Mouse (Mus musculus) NIH3T3 (cell line): ENCODE measurements around the gene Gpr141.
"Not testable (repeated sequence)": the region's sequence is repeated elsewhere in the genome, so short reads cannot be mapped to it uniquely, and the experiment has no call there.

Experiments used
- DNase-seq: peaks from one replicate; pipeline ENCODE4 v3.0.0-alpha.2; 2012; ENCODE audit warnings: low read depth

The Gpr141 gene

DNA sequence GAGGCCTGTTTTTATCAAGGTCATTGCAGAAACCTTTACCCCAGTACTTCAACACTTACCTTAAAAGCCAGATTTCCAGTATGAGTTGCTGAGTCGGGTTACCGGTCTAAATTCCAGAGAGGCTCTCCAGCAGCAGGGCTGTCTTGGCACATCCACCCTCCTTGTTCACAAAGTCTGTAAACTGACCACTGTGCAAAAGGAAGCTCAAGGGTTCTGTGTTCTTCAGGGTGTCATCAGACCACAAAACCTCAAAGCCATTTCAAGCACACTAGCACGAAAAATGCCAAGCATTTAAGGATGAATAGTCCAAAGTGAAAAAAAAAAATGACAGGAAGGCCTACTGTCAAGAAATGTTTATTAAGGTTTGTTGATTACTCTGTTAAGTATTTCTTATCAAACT is at the start of gene Gpr141:
Gpr141 (minus strand) TSS at position 187 of the 400 bp plus-strand sequence.
- no peak for DNase-seq

DNA sequence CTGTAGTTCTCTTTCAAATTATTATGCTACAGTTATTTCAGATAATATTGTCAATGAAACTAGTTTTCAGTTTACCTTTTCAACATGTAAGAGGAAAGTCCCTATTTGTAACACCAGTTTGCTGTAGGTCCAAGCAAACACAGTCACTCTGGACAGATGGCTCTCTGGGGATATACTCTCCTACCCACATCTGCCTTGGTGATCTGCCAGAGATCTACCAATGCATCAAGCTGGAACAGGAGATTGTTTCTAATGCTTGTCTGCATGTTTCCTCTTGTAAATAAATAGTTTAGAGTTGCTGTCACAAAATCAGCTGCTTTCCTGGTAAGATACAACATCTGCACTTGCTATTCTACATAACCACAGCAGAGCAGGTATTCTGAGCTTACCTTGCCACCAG is 40.2 kb upstream of the Gpr141 start:
- no peak for DNase-seq

DNA sequence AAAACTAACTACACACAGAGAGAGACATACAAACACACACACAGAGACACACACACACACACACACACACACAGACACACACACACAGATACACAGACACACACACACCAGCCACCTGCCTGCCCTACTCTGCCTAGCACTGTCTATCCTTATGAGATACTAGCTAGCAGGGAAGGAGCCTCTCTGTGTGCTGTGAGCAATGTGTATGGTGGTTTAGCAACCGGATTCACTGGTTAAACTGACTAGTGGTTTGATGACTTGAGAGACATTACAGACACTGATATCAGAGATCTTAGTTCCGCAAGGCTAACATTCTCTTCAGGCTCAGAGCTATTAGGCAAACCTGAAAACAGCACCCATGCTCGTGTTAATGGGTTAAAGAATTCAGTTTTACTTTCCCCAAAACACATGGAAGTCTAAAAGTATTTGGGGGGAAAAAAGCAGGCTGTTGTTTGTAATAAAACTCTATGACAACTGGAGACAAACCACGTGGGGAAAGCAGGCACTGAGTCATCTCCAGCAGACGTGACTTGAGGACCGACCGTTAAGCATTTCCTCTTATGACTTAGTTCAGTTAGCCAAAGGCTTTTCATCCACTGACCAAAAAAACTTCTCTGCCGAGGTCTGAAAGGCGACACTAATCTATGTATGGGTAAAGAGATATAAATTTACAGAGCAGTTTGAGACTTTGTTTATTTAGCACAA is 30.7 kb upstream of the Gpr141 start:
- no peak for DNase-seq

DNA sequence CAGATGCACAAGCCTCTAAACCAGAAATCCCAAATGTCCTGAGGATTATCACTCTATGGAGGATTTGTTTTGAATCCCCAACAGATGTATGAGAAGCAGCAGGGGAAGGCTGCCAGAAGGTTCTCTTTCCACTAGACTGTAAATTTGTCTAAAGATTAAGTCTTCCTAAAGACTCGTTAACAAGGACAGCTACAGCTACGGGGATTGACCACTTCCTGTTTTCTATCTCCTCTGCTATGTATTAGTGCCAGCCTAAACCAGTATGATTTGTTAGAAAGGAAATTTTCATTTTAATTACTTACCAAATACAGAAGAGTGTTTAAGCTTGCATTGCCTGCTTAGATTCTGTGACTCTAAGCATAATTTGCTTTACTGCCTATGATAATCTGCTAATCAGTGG is 30.0 kb upstream of the Gpr141 start:
- DNase-seq: no peak

DNA sequence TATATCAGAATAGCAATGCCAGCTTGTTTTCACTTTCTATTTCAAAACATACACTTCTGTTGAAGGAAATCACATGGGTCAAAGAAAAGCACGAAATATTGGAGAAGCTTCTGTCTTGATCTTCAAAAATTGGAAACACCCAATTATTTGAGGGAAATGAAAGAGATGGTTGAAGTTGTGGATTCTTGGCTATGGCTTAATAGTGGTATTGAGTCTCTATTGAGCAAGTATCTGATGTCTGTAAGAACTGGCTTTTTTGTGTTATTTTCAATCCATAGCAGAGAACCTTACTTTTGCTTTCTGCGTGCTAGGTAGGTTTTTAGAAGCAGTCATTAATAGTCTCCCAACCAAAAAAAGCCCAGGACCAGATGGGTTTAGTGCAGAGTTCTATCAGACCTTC is 19.4 kb upstream of the Gpr141 start:
- no peak for DNase-seq

DNA sequence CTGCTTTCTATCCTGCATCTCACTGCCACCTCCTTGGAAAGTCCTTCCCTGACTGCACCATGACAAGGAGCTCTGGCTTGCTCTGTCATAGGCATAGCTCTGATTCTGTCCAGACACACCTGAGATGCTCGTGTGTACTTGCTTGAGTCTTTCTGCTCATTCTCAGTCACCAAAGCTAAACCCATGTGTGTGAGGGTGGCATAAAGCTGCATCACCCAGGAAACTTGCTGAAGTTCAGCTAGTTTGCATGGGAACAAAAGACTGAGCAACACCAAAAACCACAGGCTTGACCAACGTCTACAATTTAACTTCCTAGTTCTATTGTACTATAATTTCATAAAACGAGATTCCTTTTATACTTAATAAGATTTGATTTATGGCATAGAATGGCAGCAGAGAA is 18.6 kb upstream of the Gpr141 start:
- no peak for DNase-seq

DNA sequence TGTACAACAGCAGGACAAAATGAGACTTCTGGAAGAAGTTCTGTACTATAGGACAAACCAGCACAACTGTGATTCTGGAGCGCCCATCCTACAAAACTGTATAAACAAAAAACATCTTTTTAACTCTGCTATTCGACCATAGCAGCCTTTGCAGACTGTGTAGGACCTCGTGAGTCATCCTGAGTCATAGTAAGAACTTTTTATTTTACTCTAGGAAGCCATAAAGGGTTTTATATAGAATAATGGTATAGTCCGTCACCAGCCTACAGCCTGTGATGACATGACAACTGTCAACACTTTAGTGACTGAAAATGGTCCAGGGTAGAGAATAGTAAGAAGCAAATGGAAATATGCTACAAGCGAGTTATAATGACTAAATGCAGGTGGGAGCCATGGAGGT is 17.6 kb upstream of the Gpr141 start:
- DNase-seq: no peak

DNA sequence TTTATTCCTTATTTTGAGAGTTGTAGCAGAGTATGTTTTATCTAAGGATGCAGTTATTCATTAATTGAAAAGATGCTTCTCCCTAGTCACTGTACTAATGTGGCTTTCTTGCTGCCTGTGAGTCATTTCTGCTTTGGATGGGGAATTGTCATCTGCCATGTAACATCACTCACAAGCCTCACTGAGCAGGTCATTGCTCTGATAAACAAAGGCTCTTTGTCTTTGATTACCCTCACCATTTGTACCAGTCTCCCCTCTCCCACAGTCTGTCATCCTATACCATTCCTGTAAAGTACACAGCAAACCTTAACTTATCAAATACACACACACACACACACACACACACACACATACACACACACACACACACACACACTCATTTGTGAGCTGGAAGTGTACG is 16.1 kb upstream of the Gpr141 start:
- no peak for DNase-seq

DNA sequence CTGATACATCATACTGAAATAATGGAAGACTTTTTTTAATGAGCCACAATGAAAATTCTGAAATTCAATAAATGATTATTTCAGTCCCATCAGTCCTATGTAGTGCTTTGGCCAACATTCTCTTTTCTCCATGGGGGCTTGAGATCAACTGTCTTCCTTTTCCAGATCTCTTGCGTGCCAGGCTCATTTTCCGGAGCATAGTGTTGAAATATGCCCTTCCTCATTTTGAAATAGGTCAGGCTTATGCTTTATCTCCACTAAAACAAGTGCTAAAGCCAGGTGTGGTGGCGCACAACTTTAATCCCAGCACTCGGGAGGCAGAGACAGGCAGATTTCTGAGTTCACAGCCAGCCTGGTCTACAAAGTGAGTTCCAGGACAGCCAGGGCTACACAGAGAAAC is 6.5 kb upstream of the Gpr141 start:
- DNase-seq: no peak

DNA sequence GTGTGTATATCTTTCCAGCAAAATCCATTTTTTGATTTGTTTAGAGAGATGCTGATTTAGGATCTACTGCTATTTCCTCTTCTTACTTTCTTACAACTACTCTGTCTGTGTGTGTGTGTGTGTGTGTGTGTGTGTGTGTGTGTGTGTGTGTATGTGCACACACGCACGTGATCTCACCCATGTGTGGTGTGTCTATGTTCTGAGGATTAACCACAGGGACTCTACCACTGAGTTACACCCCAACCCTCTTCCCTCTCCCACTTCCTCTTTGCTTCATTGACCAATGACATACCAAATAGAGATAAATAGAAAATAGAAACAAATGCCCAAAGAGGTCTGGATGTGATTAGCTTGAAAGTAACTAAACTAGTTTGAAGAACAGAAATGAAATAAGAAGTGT is 4.0 kb upstream of the Gpr141 start:
- no peak for DNase-seq

DNA sequence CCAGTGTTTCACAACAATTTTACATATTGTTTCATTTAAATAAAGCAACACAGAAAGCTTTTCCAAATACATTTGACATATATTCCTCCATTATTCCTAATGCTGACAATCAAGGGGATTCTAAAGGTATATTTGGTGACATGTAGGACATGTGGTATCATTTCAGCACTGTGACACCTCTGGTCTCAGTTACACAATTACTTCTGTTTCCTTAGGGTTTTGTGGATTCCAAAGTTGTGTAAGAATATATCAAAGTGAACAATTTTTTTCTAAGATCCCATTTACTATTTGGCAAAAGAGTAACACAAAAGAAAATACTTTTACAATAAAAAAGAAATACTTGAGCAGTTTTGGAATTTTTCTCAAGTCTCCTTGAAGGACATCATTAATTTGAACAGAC is 2.4 kb downstream of the Gpr141 start:
- no peak for DNase-seq

DNA sequence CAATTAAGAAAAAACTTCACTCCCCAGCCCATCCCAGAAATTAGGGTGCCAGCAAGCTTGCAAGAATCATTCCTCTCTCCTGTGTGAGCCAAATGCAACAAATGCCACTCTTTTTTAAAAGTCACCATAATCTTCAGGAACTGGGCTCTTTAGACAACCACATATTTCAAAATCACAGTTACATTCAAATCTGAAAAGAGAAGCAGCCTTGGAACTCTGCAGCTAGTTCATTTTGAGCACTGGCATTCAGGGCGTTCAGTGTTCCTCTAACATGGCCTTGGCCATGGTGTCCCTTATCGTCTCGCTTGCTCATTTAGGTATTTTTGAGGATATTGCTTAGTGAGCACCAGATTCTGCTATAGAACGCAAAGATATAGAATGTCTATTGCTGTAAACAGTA is 4.1 kb downstream of the Gpr141 start:
- DNase-seq: no peak

DNA sequence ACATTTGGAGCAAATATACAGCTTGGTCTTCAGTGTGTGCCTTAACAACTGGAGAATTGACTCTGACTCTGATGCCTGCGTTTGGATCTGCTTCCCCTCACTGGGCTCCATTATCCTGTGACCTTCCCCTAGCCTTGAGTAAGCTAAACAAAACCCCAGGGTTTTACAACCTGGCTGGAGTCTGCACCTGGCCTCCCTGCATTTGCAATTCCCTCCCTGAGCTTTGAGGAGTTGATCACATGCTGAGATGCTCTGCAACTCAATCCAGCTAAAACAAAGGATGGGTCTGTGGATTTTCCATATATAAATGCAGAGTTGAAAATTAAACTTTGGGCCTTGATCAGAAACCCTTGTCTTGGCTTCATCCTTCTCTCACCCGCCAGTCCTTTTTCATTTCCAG is 4.8 kb downstream of the Gpr141 start:
- no peak for DNase-seq

DNA sequence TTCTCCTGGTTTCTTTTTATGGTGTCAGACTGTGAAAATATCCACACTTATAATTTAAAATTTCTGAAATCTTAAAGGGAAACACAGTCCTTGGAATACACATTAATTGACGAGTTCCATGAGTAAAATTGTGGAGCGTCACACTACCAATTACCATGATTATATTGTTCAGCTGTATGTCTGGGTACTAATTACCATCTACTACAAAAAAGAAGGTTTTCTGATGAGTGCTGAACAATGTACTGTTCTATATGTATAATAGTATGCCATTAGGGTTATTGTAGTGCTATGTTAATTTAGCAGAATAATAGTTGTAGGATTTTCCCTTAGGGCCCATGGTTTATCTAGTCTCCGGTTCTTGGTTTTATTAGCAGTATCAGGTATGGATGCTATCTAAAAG is 29.1 kb downstream of the Gpr141 start:
- no peak for DNase-seq

DNA sequence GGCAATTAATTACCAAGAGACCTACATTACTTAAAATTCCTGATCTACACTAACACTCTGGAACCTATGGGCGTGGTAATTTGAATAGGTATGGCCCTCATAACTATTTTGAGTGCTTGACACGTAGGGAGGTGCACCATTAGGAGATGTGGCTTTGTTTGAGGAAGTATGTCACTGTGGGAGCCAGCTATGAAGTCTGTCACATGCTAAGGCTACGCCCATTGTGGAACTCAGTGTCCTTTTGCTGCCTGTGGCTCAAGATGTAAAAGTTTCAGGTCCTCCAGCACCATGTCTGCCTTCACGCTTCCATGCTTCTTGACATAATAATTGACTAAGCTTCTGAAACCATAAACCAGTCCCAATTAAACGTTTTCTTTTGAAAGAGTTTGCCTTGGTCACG is 29.6 kb downstream of the Gpr141 start:
- DNase-seq: no peak

DNA sequence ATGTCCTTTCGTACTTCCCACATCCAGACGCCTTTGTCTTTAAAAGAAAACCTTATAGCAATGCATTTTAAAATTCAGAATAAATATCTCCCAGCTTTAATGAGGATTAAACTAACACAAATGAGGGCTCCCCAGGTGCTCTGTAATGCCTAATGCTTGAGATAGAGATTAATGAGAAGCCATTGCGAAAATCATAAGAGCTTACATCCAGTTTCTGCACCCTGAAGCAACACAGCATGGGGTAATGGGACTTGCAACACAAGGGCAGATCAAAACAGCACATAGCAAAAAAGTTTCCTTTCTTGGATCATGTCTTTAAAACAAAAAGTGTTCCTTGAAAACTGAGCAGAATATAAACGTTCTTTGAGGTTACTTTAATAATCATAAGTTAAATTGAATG is 30.3 kb downstream of the Gpr141 start:
- DNase-seq: no peak

DNA sequence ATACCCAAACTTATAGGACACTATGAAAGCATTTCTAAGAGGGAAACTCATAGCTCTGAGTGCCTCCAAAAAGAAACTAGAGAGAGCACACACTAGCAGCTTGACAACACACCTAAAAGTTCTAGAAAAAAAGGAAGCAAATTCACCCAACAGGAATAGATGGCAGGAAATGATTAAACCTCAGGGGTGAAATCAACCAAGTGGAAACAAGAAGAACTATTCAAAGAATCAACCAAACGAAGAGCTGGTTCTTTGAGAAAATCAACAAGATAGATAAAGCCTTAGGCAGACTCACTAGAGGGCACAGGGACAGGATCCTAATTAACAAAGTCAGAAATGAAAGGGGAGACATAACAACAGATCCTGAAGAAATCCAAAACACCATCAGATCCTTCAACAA is 36.1 kb downstream of the Gpr141 start:
- DNase-seq: not testable (repeated sequence)

DNA sequence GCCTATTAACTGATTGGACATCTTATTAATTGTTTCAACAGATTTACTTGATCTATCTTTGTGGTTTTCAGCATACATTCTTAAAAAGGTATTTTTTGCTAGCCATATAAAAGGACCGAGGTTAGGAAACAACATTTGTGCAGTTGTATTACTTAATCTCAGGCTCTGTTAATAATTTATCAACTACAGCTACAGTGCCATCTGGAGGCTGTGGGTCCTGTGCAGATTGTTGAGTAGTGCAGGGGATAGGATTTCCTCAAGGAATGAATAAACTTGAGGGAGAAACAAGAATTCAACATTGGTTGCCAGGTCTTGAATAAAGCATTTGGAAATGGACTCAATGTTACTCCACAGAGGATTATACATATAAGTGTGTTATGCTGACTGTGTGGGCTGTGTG is 53.9 kb downstream of the Gpr141 start:
- no peak for DNase-seq

DNA sequence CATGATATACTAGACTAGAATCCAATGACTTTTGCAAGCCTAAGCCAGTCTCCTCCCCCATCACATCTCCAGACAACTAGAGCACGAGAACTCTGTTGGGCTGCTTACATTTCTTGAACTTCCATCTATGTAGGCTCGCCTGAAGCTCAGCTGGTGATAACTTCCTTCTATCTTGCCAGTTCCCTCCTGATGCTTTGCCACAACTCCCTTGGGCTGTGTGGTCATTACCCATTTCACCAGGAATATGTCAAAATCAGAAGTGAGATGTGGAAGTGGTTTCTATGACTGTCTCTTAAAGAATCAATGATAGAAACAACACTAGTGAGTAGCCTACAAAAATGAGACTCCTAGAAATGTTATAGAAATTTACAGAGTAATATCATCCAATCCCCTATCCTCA is 56.9 kb downstream of the Gpr141 start:
- DNase-seq: no peak

DNA sequence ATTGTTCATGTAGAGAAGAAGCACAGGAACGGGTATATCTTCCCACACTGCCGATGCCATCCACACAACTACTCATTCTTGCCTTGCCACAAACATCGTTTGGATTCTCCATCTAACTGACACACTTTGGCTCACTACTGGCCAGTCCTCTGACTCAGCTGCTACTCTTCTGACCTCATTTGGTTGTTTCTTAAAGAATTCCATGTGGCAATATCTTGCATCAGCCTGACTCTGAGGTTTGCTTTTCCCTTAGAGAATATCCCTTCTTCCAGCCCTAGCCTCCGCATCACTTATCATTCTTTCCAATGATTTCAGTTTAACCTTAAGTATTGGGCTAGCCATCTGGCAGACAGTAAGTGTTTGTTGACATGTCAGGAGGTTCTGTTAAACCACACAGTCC is 59.8 kb downstream of the Gpr141 start:
- peak; percentile 33 for DNase-seq

DNA sequence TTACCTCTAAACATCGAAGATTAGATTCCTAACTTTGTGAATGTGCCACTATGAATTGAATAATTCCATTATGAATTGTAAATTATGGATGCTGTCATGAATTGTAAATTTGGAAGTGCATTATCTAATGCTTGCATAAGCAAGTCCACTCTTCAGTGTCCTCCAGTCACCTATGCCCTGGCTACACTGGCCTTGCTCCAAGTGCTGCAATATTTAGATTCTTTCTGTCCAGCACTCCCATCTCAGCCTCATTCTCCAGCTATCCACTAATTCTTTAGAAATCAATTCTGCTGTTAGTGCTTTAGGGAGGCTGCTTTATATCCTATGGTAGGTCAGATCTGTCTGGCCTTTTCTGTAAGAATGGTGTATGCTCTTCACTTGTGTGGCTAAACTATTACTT is 60.8 kb downstream of the Gpr141 start:
- no peak for DNase-seq

DNA sequence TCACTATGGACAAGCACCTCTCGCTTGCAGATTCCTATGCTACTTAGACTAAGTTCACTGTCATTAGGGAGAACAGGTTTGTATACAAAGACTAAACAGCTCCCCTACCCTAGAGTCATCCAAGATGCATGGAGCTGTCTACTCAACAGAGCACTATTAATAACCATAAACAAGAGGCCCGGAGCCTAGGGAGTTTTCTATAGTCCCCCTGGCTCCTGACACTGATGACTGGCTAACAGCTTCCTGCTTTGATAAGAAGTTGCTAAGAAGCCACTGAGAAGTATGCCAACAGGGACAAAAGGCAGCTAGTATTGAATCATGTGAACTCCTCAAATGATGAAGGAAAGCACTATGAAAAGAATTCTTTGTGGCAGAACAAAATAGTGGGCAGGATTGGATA is 78.3 kb downstream of the Gpr141 start:
- no peak for DNase-seq

DNA sequence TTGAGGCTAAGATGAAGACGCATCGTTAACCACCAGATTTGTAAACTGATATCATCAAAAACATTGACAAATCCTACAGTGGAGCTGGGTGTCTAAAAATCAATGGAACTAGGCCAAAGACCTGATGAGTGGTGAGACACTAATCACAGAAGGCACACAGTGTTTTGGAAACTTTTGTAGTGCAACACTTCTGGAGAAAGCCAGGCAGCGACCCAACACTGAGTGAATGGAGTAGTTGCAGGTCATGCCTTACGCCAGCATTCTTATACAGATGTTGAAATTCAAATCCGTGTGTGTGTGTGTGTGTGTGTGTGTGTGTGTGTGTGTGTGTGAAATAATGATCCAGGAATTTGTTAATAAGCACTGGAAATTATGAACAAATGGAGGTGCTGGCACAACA is 79.5 kb downstream of the Gpr141 start:
- DNase-seq: no peak

DNA sequence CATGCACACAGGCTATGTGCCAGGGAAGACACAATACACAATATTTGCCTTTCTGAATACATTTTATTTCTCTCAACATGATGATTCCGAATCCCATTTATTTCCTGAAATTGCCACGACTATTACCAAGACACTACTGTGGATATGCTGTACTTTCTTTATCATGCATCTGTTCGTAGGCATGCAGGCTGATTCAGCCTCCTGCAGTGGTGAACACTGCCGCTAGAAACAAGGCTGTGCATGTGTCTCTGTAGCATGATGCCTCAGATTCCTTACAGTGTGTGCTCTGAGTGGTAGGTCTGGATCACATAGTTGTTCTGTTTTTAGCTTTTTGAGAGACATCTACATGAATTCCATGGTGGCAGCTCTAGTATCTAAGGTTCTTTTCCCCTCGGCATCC is 89.5 kb downstream of the Gpr141 start:
- no peak for DNase-seq

DNA sequence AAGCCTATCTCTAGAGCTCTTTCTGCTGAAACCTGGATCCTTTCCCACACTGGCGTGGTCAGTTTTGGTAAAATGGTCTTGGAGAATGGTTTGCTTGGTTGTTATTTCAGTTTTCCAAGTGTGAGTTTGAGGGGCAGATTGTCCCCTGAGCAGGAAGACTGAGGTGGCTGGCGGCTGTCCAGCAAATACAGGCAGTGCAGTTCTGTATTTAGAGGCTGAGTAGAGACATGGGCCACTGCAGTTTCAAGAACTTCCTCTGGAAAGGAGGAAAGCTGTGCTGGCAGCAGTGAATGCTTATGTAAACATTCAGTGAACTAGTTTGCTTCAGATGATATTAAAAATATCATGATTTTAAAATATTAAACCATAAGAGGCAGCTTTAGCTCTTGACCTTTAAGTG is 93.2 kb downstream of the Gpr141 start:
- no peak for DNase-seq
